Mouse (Mus musculus) megakaryocyte, embryonic 14.5 days (primary cell): ENCODE measurements at regions not wholly inside any gene's neighbourhood (a gene's known extent, or its start where the extent isn't known, plus 50 kb on each side); places are given as distances from the start of the nearest gene placed in this dataset.
A peak's percentile ranks its signal among the peaks of the same experiment; 100 is the strongest.

Source experiments
- H3K27me3 ChIP-seq: replicated peaks from 2 replicates; pipeline ENCODE3; 2012; ENCODE audit warnings: inconsistent platforms
- H3K36me3 ChIP-seq: replicated peaks from 2 replicates; pipeline ENCODE3; 2012; ENCODE audit warnings: low read length, inconsistent platforms, mixed read lengths
- H3K4me1 ChIP-seq: 2 replicates; pipeline ENCODE4 v1.6.1; 2012; ENCODE audit warnings: inconsistent platforms
- H3K4me3 ChIP-seq: replicated peaks from 2 replicates; pipeline ENCODE3; 2012; ENCODE audit warnings: moderate library complexity, mild to moderate bottlenecking, inconsistent platforms
- H3K9me3 ChIP-seq: 2 replicates; pipeline ENCODE4 v1.6.1; 2012; ENCODE audit warnings: inconsistent platforms
- FLI1 ChIP-seq: IDR thresholded peaks from 2 replicates; pipeline ENCODE4 v1.6.1; 2012; ENCODE audit warnings: low read length, inconsistent platforms, mixed read lengths
- GATA1 ChIP-seq: IDR thresholded peaks from 3 replicates; pipeline ENCODE4 v1.6.1; 2012; ENCODE audit warnings: mixed read lengths, low read length, inconsistent platforms, borderline replicate concordance

DNA sequence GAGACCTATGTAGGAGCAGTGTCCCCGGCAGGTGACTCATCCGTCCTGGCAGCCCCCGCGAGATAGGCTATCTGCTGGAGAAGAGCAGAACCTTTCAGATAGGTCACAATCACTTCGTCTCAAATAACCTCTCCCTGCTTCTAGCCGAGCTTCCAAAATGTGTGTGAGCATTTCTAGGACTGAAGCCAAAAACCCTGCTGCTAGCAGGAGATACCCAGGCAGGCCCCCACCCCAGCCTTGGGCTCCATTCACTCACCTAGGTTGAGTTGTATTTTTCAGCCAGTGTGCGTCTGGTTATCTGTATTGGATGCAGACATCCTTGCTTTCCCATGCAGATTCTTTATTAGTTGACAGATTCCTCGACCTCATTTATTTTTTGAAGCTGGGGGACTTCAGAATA, 286.6 kb upstream of the Thbs1 start:
- Histone ChIP-seq H3K27me3 (no peaks in the 10 kb centered on the region), H3K4me3 (no peak overlapping the region), H3K4me1 (peaks cover 28% of the 10 kb centered on the region), H3K36me3 (no peaks in the 10 kb centered on the region), H3K9me3 (no peaks in the 10 kb centered on the region)
- no peak for TF ChIP-seq FLI1
- no peak for TF ChIP-seq GATA1

DNA sequence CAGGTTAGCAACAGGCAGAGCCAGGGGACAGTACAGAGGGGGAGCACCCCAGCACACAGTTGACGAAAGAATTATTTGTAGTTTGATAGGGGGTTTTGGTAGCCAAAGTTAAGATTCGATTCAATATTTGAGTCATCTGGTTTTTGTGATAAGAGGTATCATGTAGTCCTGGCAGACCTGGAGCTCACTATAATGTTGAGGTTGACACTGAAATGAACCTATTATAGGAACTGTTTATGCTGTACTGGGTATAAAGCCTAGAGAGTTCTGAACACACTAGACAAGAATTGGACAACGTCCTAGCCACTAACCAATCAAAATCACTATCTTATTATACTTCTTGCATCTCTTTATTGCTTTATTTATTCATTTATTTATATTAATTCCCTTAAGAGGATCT, 284.4 kb upstream of the Thbs1 start:
- Histone ChIP-seq H3K27me3 (no peaks in the 10 kb centered on the region), H3K36me3 (no peaks in the 10 kb centered on the region), H3K4me3 (no peak overlapping the region), H3K9me3 (no peaks in the 10 kb centered on the region), H3K4me1 (peaks cover 26% of the 10 kb centered on the region)
- TF ChIP-seq FLI1 = no peak
- TF ChIP-seq GATA1 = no peak

DNA sequence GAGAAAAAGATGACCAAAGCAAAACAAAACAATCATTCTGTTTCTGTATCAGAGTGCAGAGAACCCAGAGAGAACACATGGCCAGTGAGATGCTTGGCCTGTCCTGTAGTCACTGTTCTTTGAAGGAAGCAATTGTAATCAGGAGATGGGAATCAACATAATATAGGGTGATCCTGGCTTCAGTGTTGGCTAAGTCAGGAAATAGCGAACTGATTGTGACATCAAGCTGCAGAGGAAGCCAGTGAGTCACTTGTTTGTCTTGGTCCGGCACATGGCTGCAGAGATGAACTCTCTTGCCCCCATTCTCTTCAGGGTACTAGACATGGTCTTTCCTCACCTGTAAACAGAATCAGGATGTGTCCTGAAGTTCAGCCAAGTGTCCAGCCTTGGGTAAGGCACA, 273.3 kb upstream of the Thbs1 start:
- H3K4me3 ChIP-seq = peak overlapping the region; percentile 12
- no peaks in the 10 kb centered on the region for H3K27me3 ChIP-seq
- peaks cover 34% of the 10 kb centered on the region for H3K4me1 ChIP-seq
- H3K9me3 ChIP-seq = no peaks in the 10 kb centered on the region
- TF ChIP-seq FLI1 = no peak
- no peak for TF ChIP-seq GATA1
- no peaks in the 10 kb centered on the region for H3K36me3 ChIP-seq

DNA sequence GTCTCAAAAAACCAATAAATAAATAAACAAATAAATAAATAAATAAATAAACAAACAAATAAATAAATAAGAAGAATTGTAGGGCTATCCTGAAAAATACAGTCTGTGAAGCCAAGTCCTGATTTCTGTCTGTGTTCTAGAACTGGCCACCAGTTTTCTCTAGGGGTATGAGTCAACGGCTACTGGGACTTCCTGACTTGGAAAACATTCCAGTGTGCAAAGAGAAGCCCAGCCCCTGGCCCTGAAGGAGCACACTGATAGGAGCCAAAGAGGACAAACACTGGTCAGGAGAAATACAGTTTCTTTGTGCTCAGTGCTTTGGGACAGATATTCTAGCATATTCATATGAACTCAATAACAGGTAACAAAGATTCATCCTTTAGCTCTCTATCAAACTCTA, 271.3 kb upstream of the Thbs1 start:
- H3K9me3 ChIP-seq = no peaks in the 10 kb centered on the region
- H3K4me1 ChIP-seq = peaks cover 34% of the 10 kb centered on the region
- TF ChIP-seq FLI1 (no peak), GATA1 (no peak)
- no peaks in the 10 kb centered on the region for H3K36me3 ChIP-seq
- no peaks in the 10 kb centered on the region for H3K27me3 ChIP-seq
- no peak overlapping the region for H3K4me3 ChIP-seq

DNA sequence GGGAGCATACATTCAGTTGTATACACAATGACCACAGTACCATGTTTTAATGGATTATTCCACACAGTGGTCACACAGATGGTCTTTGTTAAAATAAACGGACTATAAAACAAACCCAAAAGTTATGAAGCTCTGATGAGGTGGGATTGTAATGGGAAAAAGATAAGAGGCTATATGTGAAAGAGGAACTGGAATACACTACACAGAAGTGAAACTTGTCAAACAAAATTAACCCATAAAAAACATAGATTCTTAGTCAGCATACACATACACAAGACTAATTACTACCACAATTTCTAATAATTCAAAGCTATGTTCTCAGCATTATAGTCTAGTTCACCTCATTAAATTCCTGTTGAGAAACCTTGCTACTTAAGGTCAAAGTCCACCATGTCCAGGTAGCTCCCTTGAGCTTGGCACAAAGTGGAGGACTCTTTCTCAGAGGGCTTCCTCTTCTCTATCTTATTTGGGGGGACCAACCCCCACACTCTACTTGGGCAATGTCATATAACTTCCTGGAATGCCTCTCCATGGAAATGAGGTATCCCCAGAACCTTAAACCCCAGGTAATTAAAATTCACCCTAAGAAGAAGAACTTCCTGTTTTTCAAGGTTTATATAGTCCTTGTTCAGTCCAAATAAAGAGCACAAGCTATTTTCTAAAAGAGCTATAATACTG, 269.2 kb upstream of the Thbs1 start:
- Histone ChIP-seq H3K27me3 (no peaks in the 10 kb centered on the region), H3K4me3 (no peak overlapping the region), H3K4me1 (peaks cover 34% of the 10 kb centered on the region), H3K9me3 (no peaks in the 10 kb centered on the region), H3K36me3 (no peaks in the 10 kb centered on the region)
- TF ChIP-seq FLI1 (no peak), GATA1 (no peak)

DNA sequence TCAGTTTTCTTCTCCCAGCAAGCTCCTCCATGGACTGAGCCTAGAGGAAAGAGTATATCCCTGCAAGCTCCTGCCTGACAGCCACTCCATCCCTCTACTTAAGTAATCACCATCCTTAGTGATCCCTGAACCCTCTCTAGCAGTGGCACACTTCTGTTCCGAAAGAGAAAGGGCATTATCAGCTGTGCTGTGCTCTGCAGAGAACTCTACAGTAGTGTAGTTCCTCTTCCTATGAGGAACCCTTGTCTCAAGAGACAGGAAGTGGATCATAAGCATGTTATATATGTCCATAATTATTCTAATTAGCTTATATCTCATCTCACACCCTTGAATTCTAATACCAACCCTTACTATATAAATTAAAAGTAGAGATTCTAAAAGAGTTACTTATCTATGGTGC, 259.2 kb upstream of the Thbs1 start:
- H3K4me1 ChIP-seq = peaks cover 34% of the 10 kb centered on the region
- peaks cover 6% of the 10 kb centered on the region for H3K36me3 ChIP-seq
- TF ChIP-seq GATA1 = no peak
- no peak for TF ChIP-seq FLI1
- no peak overlapping the region for H3K4me3 ChIP-seq
- H3K27me3 ChIP-seq = no peaks in the 10 kb centered on the region
- 0 out of 2 replicates have a peak, but pooled peaks cover 4% of the 10 kb centered on the region for H3K9me3 ChIP-seq

DNA sequence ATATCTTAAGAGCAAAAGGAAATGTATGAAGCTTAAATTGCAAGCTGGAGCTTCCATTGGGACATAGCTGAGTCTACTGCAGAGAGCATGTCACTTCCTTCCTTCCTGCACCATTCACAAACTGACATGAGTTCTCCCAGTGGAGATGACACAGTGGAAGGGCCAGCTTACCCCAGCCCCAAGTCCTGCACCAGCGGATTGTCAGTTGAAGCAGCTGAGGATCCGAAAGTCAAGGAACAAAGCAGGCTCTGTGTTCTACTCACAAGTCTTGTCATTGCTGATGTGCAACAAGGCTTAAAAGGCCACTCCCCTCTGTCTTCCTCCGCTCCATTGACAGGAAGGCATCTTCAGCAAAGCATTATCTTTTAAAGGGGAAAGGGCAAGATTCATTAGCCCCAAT, 249.4 kb upstream of the Thbs1 start:
- Histone ChIP-seq H3K4me1 (peaks cover 30% of the 10 kb centered on the region), H3K9me3 (no peaks in the 10 kb centered on the region), H3K36me3 (no peaks in the 10 kb centered on the region), H3K27me3 (no peaks in the 10 kb centered on the region), H3K4me3 (no peak overlapping the region)
- no peak for TF ChIP-seq GATA1
- TF ChIP-seq FLI1 = no peak

DNA sequence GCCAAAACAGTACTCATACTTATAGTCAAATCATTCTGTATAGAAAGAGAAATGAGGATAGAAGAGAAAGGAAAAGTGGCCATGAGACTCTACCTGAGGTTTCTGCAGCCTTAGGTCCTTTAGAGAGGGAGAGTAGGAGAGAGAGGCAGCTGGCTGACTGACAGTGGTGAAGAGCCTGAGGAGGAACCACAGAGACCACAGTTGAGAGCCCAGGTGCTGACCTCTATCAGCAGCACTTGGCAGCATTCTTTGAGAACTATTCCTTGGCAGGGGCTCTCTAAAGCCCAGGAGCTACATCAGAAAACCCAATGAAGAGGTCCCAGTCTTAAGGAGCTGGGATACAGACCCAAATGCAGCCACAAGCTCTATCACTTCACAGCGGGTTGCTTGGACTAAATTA, 246.6 kb upstream of the Thbs1 start:
- no peaks in the 10 kb centered on the region for H3K9me3 ChIP-seq
- no peak overlapping the region for H3K4me3 ChIP-seq
- H3K4me1 ChIP-seq = peaks cover 30% of the 10 kb centered on the region
- TF ChIP-seq GATA1 (no peak), FLI1 (no peak)
- H3K36me3 ChIP-seq = no peaks in the 10 kb centered on the region
- no peaks in the 10 kb centered on the region for H3K27me3 ChIP-seq

DNA sequence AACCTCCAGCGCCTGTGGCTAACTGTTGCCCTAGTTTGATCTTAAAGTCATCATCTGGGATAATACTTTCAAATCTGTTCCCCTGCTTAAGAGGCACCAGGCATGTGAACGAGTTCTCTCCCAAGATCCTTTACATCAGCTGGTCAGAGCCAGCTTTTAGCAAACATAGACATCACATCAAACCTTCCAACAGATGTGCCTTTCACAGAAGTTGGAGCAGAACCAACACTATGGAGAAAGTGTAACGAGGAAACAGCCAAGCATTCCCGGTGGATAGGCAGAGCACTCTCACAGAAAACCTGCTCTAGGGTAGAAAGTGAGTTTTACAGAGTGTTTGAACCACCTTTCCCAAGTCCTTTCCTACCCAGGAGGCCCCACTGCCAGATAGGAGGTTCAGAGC, 244.7 kb upstream of the Thbs1 start:
- Histone ChIP-seq H3K4me3 (no peak overlapping the region), H3K4me1 (peaks cover 26% of the 10 kb centered on the region), H3K27me3 (peaks cover 2% of the 10 kb centered on the region), H3K36me3 (no peaks in the 10 kb centered on the region), H3K9me3 (no peaks in the 10 kb centered on the region)
- TF ChIP-seq FLI1 (no peak), GATA1 (no peak)

DNA sequence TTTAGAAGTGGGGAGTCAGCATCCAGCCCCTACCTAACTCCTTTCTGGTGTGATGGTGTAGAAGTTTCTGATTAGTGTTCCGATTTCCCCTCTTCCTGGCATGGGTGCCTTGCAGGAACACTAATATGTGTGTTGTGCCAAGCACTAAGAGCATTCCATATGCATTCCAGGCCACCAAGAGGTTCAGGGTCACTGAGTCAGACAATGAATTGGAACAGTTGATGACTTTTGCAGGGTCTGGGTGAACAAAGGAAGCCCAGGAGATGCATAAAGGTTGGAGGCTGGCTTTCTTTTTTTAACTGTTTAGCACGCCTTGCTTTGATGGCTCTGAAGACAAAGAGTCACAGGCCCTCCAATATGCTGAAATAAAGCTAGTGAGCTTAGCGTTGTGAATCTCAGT, 244.3 kb upstream of the Thbs1 start:
- Histone ChIP-seq H3K4me3 (no peak overlapping the region), H3K27me3 (peaks cover 2% of the 10 kb centered on the region), H3K36me3 (no peaks in the 10 kb centered on the region), H3K9me3 (no peaks in the 10 kb centered on the region), H3K4me1 (peaks cover 22% of the 10 kb centered on the region)
- TF ChIP-seq GATA1 (no peak), FLI1 (no peak)

DNA sequence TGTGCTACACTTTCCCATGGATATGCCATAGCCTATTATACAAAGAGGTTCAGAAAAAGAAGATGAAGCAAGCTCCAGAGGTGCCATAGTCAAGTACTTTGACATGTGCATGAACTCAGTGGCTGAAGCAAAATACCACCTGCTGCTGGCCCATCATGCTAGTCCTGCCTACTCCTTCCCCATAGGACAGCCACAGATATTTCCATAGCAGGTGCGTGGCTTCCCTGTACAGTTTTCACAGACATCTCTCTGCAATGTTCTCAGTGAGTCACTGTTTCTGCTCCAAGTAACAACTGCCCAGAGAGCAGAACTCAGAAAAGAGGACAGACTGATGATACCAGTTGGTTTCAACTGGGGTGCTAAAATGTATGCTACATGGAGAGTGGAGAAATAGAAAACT, 242.8 kb upstream of the Thbs1 start:
- Histone ChIP-seq H3K27me3 (peaks cover 4% of the 10 kb centered on the region), H3K4me1 (peaks cover 18% of the 10 kb centered on the region), H3K4me3 (no peak overlapping the region), H3K36me3 (no peaks in the 10 kb centered on the region), H3K9me3 (no peaks in the 10 kb centered on the region)
- no peak for TF ChIP-seq GATA1
- no peak for TF ChIP-seq FLI1
